21 mouse cellular contexts compared by ENCODE assay signal in the genomic region with DNA sequence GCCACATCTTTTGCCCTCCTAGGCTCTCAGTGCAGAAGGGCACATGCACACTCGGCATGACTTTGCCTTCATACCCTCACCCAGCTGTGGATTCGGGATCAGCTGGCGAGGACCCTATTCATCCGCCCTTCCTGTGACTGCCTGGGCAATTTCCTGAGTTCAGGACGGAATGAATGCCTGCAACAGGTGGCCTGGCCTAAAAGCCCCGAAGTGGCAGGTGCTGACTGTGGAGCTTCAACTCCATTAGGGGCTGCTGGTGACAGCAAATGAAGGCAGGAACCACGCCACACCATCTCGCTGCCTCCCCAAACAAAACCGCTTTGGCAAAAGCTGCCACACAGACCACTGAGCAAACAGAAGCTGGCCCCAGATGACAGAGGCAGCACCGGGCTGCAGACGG. TPM values are rescaled to one million over a fixed set of nuclear protein-coding genes. Genes with fewer than 3 reads are reported as not detected.
DNase-seq lines count a peak whose midpoint lies in the region; ATAC-seq lines count a peak whose summit lies in the region.
"Had no signal": no experiment of that assay in that cellular context is flagged by ENCODE, and none has a peak within 500 bp of the region (broad histone marks: within the 10 kb centered on the region; RNA-seq: fewer than 3 reads in every experiment).

No protein-coding gene starts in this region.

- no peak for ATAC-seq in hindbrain, embryonic 13.5 days (ENCODE audit: low FRiP score)
- ATAC-seq in embryonic facial prominence, embryonic 15.5 days (ENCODE audit: insufficient number of reproducible peaks, low FRiP score, low TSS enrichment, low read depth): no peak
- 0 out of 2 replicates have a peak, but pooled peaks have one; percentile 18 for ATAC-seq in erythroblast, adult 5-6 weeks (replicated peaks; ENCODE audit: low FRiP score, poor library complexity, severe bottlenecking)
- ATAC-seq in midbrain, embryonic 15.5 days (replicated peaks): no peak
- ATAC-seq: forebrain, embryonic 14.5 days; forebrain, embryonic 16.5 days had no signal

- H3K9ac ChIP-seq in hindbrain, embryonic 13.5 days: no peak overlapping the region
- no peak overlapping the region for H3K9ac ChIP-seq in embryonic facial prominence, embryonic 15.5 days
- no peak overlapping the region for H3K9ac ChIP-seq in midbrain, embryonic 15.5 days
- H3K9ac ChIP-seq: embryonic facial prominence, embryonic 12.5 days; forebrain, embryonic 12.5 days had no signal

- no peak for DNase-seq in hindbrain, embryonic 10.5 days (ENCODE audit: low spot score)
- no peak for DNase-seq in cerebellum, postnatal 4 days (ENCODE audit: low spot score in 2 of 2)
- DNase-seq: adrenal gland, adult 2 months; adrenal gland, postnatal 10 days; adrenal gland, postnatal 25 days; cerebellum, adult 11-12 months; cerebellum, adult 2 months; cerebellum, adult 9-10 months; cerebellum, postnatal 10 days; cerebellum, postnatal 25 days; embryo, embryonic 11 days had no signal

- no peak overlapping the region for H3K4me3 ChIP-seq in hindbrain, embryonic 10.5 days
- H3K4me3 ChIP-seq in hindbrain, embryonic 13.5 days: no peak overlapping the region
- H3K4me3 ChIP-seq in embryonic facial prominence, embryonic 15.5 days (replicated peaks): no peak overlapping the region
- H3K4me3 ChIP-seq in midbrain, embryonic 15.5 days: no peak overlapping the region
- H3K4me3 ChIP-seq: embryonic facial prominence, embryonic 12.5 days; erythroblast, embryonic 14.5 days; forebrain, embryonic 10.5 days; forebrain, embryonic 12.5 days had no signal

- H3K4me2 ChIP-seq in hindbrain, embryonic 13.5 days: no peak overlapping the region
- no peak overlapping the region for H3K4me2 ChIP-seq in embryonic facial prominence, embryonic 15.5 days (replicated peaks)
- H3K4me2 ChIP-seq in midbrain, embryonic 15.5 days: no peak overlapping the region
- H3K4me2 ChIP-seq: embryonic facial prominence, embryonic 12.5 days; forebrain, embryonic 12.5 days had no signal

- no peaks in the 10 kb centered on the region for H3K27me3 ChIP-seq in hindbrain, embryonic 10.5 days (ENCODE audit: insufficient read depth, poor library complexity, severe bottlenecking)
- H3K27me3 ChIP-seq in hindbrain, embryonic 13.5 days: no peaks in the 10 kb centered on the region
- no peaks in the 10 kb centered on the region for H3K27me3 ChIP-seq in embryonic facial prominence, embryonic 15.5 days
- no peaks in the 10 kb centered on the region for H3K27me3 ChIP-seq in midbrain, embryonic 15.5 days (replicated peaks)
- H3K27me3 ChIP-seq: embryonic facial prominence, embryonic 12.5 days; forebrain, embryonic 12.5 days had no signal

- H3K27ac ChIP-seq in hindbrain, embryonic 10.5 days: peak overlapping the region; percentile 29; the same call in 1 of the 2 replicates
- no peak overlapping the region for H3K27ac ChIP-seq in hindbrain, embryonic 13.5 days
- 0 out of 2 replicates have a peak overlapping the region, but pooled peaks have one; percentile 30 for H3K27ac ChIP-seq in embryonic facial prominence, embryonic 15.5 days (replicated peaks)
- no peak overlapping the region for H3K27ac ChIP-seq in midbrain, embryonic 15.5 days
- H3K27ac ChIP-seq: embryonic facial prominence, embryonic 12.5 days; forebrain, embryonic 10.5 days; forebrain, embryonic 12.5 days had no signal

- peaks cover 97% of the 10 kb centered on the region for H3K36me3 ChIP-seq in hindbrain, embryonic 10.5 days
- peaks cover 77% of the 10 kb centered on the region for H3K36me3 ChIP-seq in hindbrain, embryonic 13.5 days
- H3K36me3 ChIP-seq in embryonic facial prominence, embryonic 15.5 days: peaks cover 70% of the 10 kb centered on the region
- H3K36me3 ChIP-seq in midbrain, embryonic 15.5 days (replicated peaks): peaks cover 28% of the 10 kb centered on the region; the same call in 1 of the 2 replicates

- WGBS in hindbrain, embryonic 10.5 days: 89% methylated on average over 11 of the region's 11 CpGs
- 90% methylated on average over 11 of the region's 11 CpGs for whole genome bisulfite sequencing in hindbrain, embryonic 13.5 days
- 83% methylated on average over 11 of the region's 11 CpGs for WGBS in embryonic facial prominence, embryonic 15.5 days
- WGBS in midbrain, embryonic 15.5 days: 92% methylated on average over 11 of the region's 11 CpGs

- no peaks in the 10 kb centered on the region; the same call in 1 of the 2 replicates for H3K4me1 ChIP-seq in hindbrain, embryonic 10.5 days (replicated peaks)
- H3K4me1 ChIP-seq in hindbrain, embryonic 13.5 days (replicated peaks): no peaks in the 10 kb centered on the region
- H3K4me1 ChIP-seq in embryonic facial prominence, embryonic 15.5 days: no peaks in the 10 kb centered on the region
- no peaks in the 10 kb centered on the region for H3K4me1 ChIP-seq in midbrain, embryonic 15.5 days
- H3K4me1 ChIP-seq: embryonic facial prominence, embryonic 12.5 days; forebrain, embryonic 10.5 days; forebrain, embryonic 12.5 days had no signal

- peaks cover 4% of the 10 kb centered on the region; the same call in 1 of the 2 replicates for H3K9me3 ChIP-seq in hindbrain, embryonic 10.5 days
- no peaks in the 10 kb centered on the region for H3K9me3 ChIP-seq in hindbrain, embryonic 13.5 days
- no peaks in the 10 kb centered on the region for H3K9me3 ChIP-seq in embryonic facial prominence, embryonic 15.5 days (replicated peaks)
- H3K9me3 ChIP-seq in midbrain, embryonic 15.5 days: no peaks in the 10 kb centered on the region
- H3K9me3 ChIP-seq: embryonic facial prominence, embryonic 12.5 days; forebrain, embryonic 10.5 days; forebrain, embryonic 12.5 days had no signal

RNA-seq across cellular contexts. Expression of gene Rcc1l, which starts 24.7 kb away (rescaled TPM):
- polyA plus RNA-seq in hindbrain, embryonic 10.5 days (2016; fragmentation: Nextera tagmentation; extraction: Ambion mirVana): 31.0 and 35.7 TPM in 2 replicates
- 19.9 and 20.4 TPM in 2 replicates for polyA plus RNA-seq in hindbrain, embryonic 13.5 days (2015; fragmentation: Nextera tagmentation; extraction: Ambion mirVana)
- polyA plus RNA-seq in embryonic facial prominence, embryonic 15.5 days (2015; fragmentation: Nextera tagmentation; extraction: Ambion mirVana): 26.1 and 29.4 TPM in 2 replicates
- 0.96 TPM in 1 of 2 replicates, not detected in the other for total RNA-seq in erythroblast, adult 5-6 weeks (2015; ENCODE audit: low replicate concordance)
- 0.84 and 1.3 TPM in 2 replicates for total RNA-seq in erythroblast, adult 5-6 weeks (2017; ENCODE audit: low replicate concordance)
- 19.8 and 24.0 TPM in 2 replicates for polyA plus RNA-seq in midbrain, embryonic 15.5 days (2015; fragmentation: Nextera tagmentation; extraction: Ambion mirVana)

RNA-seq across cellular contexts. Expression of gene Gtf2ird2, which starts 31.9 kb away (rescaled TPM):
- polyA plus RNA-seq in hindbrain, embryonic 10.5 days (2016; fragmentation: Nextera tagmentation; extraction: Ambion mirVana): 6.8 and 9.3 TPM in 2 replicates
- 12.8 and 14.1 TPM in 2 replicates for polyA plus RNA-seq in hindbrain, embryonic 13.5 days (2015; fragmentation: Nextera tagmentation; extraction: Ambion mirVana)
- 8.8 and 9.0 TPM in 2 replicates for polyA plus RNA-seq in embryonic facial prominence, embryonic 15.5 days (2015; fragmentation: Nextera tagmentation; extraction: Ambion mirVana)
- 2.5 TPM in 1 of 2 replicates, not detected in the other for total RNA-seq in erythroblast, adult 5-6 weeks (2015; ENCODE audit: low replicate concordance)
- total RNA-seq in erythroblast, adult 5-6 weeks (2017; ENCODE audit: low replicate concordance): 1.2 and 1.7 TPM in 2 replicates
- 16.3 and 17.9 TPM in 2 replicates for polyA plus RNA-seq in midbrain, embryonic 15.5 days (2015; fragmentation: Nextera tagmentation; extraction: Ambion mirVana)

RNA-seq across cellular contexts. Expression of gene Castor2, which starts 52.4 kb away (rescaled TPM):
- 10.3 TPM in 2 replicates for polyA plus RNA-seq in hindbrain, embryonic 10.5 days (2016; fragmentation: Nextera tagmentation; extraction: Ambion mirVana)
- polyA plus RNA-seq in hindbrain, embryonic 13.5 days (2015; fragmentation: Nextera tagmentation; extraction: Ambion mirVana): 23.8 and 29.3 TPM in 2 replicates
- polyA plus RNA-seq in embryonic facial prominence, embryonic 15.5 days (2015; fragmentation: Nextera tagmentation; extraction: Ambion mirVana): 9.1 and 9.7 TPM in 2 replicates
- 1.3 TPM in 1 of 2 replicates, not detected in the other for total RNA-seq in erythroblast, adult 5-6 weeks (2015; ENCODE audit: low replicate concordance)
- 0.09 and 0.28 TPM in 2 replicates for total RNA-seq in erythroblast, adult 5-6 weeks (2017; ENCODE audit: low replicate concordance)
- polyA plus RNA-seq in midbrain, embryonic 15.5 days (2015; fragmentation: Nextera tagmentation; extraction: Ambion mirVana): 31.7 and 33.1 TPM in 2 replicates

Comparison
In these comparisons a context has a peak if more than half of its experiments do, and no peak if none do; other contexts are left out.
1. H3K27ac ChIP-seq: peak in hindbrain, embryonic 10.5 days (single experiment) and embryonic facial prominence, embryonic 15.5 days (single experiment); none in hindbrain, embryonic 13.5 days (single experiment) and midbrain, embryonic 15.5 days (single experiment).